Mouse (Mus musculus) lung, postnatal 10 days (tissue): ENCODE data around the gene Sncg.
A peak's percentile ranks its signal among the peaks of the same experiment; 100 is the strongest.
"Not testable (repeated sequence)": the region's sequence is repeated elsewhere in the genome, so short reads cannot be mapped to it uniquely, and the experiment has no call there.

ENCODE experiments used
- DNase-seq: peaks from one replicate; pipeline ENCODE4 v3.0.0; 2021

Gene Sncg

GRCm38 (mm10) chr14:34370203-34370602, 4.4 kb downstream of the Sncg start:
- no peak for DNase-seq

GRCm38 (mm10) chr14:34365147-34365507, 9.5 kb downstream of the Sncg start:
- DNase-seq, result no peak

- DNase-seq, result not testable (repeated sequence)
Observed at GRCm38 (mm10) chr14:34364254-34365146, 10.1 kb downstream of the Sncg start.

GRCm38 (mm10) chr14:34363490-34364253, 10.9 kb downstream of the Sncg start:
- DNase-seq, result peak; percentile 81

GRCm38 (mm10) chr14:34362726-34363445, 11.7 kb downstream of the Sncg start:
- DNase-seq, result peak; percentile 85

- DNase-seq, result no peak
Observed at GRCm38 (mm10) chr14:34362135-34362534, 12.5 kb downstream of the Sncg start.

- no peak for DNase-seq
Observed at GRCm38 (mm10) chr14:34360251-34360650, 14.3 kb downstream of the Sncg start.

GRCm38 (mm10) chr14:34359676-34360244, 14.8 kb downstream of the Sncg start:
- no peak for DNase-seq

GRCm38 (mm10) chr14:34357671-34358455, 16.7 kb downstream of the Sncg start:
- peak; percentile 24 for DNase-seq

GRCm38 (mm10) chr14:34355301-34355700, 19.3 kb downstream of the Sncg start, which contains the start of gene Fam25c:
Gene Fam25c (minus strand): TSS chr14:34355433.
- DNase-seq, result no peak

GRCm38 (mm10) chr14:34354456-34354855, 20.1 kb downstream of the Sncg start:
- no peak for DNase-seq

- DNase-seq, result peak; percentile 32
Observed at GRCm38 (mm10) chr14:34353326-34353725, 21.3 kb downstream of the Sncg start.

GRCm38 (mm10) chr14:34352523-34352922, 22.1 kb downstream of the Sncg start:
- DNase-seq, result no peak

- no peak for DNase-seq
Observed at GRCm38 (mm10) chr14:34351660-34352059, 22.9 kb downstream of the Sncg start.

GRCm38 (mm10) chr14:34349007-34349406, 25.6 kb downstream of the Sncg start:
- DNase-seq, result peak; percentile 42

GRCm38 (mm10) chr14:34348301-34348700, 26.3 kb downstream of the Sncg start:
- no peak for DNase-seq

- no peak for DNase-seq
Observed at GRCm38 (mm10) chr14:34347084-34347483, 27.5 kb downstream of the Sncg start.

GRCm38 (mm10) chr14:34345771-34346566, 28.6 kb downstream of the Sncg start:
- no peak for DNase-seq

- DNase-seq, result no peak
Observed at GRCm38 (mm10) chr14:34344361-34344760, 30.2 kb downstream of the Sncg start.

- no peak for DNase-seq
Observed at GRCm38 (mm10) chr14:34343078-34343477, 31.5 kb downstream of the Sncg start.

- DNase-seq, result no peak
Observed at GRCm38 (mm10) chr14:34341993-34342392, 32.6 kb downstream of the Sncg start.
